Mouse (Mus musculus) lung, embryonic 15.5 days (tissue): ENCODE data around the gene Slc25a54. TPM values are rescaled to one million over a fixed set of nuclear protein-coding genes. Genes with fewer than 3 reads are reported as not detected.

Source experiments
- ATAC-seq: fragments of 200-750 bp; cut with Nextera tagmentation; 2 replicates; pipeline ENCODE4 v1.8.0; 2017; ENCODE audit warnings: moderate number of reproducible peaks, borderline replicate concordance; ENCODE audit not compliant: low FRiP score, low TSS enrichment; ENCODE audit errors: extremely low read depth
- H3K27ac ChIP-seq: fragments of 300-500 bp; sonication (generic); 2 replicates; pipeline ENCODE4 v1.5.1; 2015; ENCODE audit warnings: moderate library complexity, mild to moderate bottlenecking, inconsistent platforms
- H3K27me3 ChIP-seq: fragments of 300-500 bp; sonication (generic); 2 replicates; pipeline ENCODE4 v1.6.1; 2015; ENCODE audit warnings: inconsistent platforms
- H3K36me3 ChIP-seq: fragments of 300-500 bp; sonication (generic); 2 replicates; pipeline ENCODE4 v1.6.1; 2015; ENCODE audit warnings: inconsistent platforms
- H3K4me1 ChIP-seq: fragments of 300-500 bp; sonication (generic); 2 replicates; pipeline ENCODE4 v1.6.1; 2015; ENCODE audit warnings: inconsistent platforms
- H3K4me2 ChIP-seq: fragments of 300-500 bp; sonication (generic); 2 replicates; pipeline ENCODE4 v1.6.1; 2015; ENCODE audit warnings: inconsistent platforms, mild to moderate bottlenecking, moderate library complexity
- H3K4me3 ChIP-seq: fragments of 300-500 bp; sonication (generic); 2 replicates; pipeline ENCODE4 v1.5.1; 2015; ENCODE audit warnings: mild to moderate bottlenecking, inconsistent platforms
- H3K9ac ChIP-seq: fragments of 300-500 bp; sonication (generic); 2 replicates; pipeline ENCODE4 v1.6.1; 2015; ENCODE audit warnings: inconsistent platforms
- H3K9me3 ChIP-seq: fragments of 300-500 bp; sonication (generic); 2 replicates; pipeline ENCODE4 v1.6.1; 2016; ENCODE audit warnings: inconsistent platforms
- WGBS: fragments of 180-500 bp; shearing (Covaris S2); methylation state at CpG from one replicate; pipeline ENCODE4 v1.1.7; 2015; 5-methylcytosine and 5-hydroxymethylcytosine counted together
- polyA plus RNA-seq: library from polyadenylated mRNA; unstranded; fragments of >200 nt; fragmentation: Nextera tagmentation; extraction: Ambion mirVana; gene quantifications from 2 replicates; pipeline ENCODE4 v1.2.1, GENCODE M21; 2015

The Slc25a54 gene
- polyA plus RNA-seq, result not detected in 2 replicates

- Histone ChIP-seq H3K9me3 (no peaks in the 10 kb centered on the region), H3K4me2 (no peak within 1 kb of the TSS), H3K4me1 (no peaks in the 10 kb centered on the region), H3K9ac (no peak within 1 kb of the TSS), H3K27me3 (no peaks in the 10 kb centered on the region), H3K4me3 (no peak within 1 kb of the TSS), H3K27ac (no peak within 1 kb of the TSS), H3K36me3 (no peaks in the 10 kb centered on the region)
- 90% methylated on average over 17 of the region's 17 CpGs for WGBS
- ATAC-seq, result no peak
Observed at GRCm38 (mm10) chr3:109080169-109080568, at the start of gene Slc25a54. TSS of gene Slc25a54 (plus strand) at chr3:109080469.

- WGBS, result 17% methylated on average over 6 of the region's 6 CpGs
- Histone ChIP-seq H3K27ac (0 out of 2 replicates have a peak overlapping the region, but pooled peaks have one; percentile 41), H3K4me3 (no peak overlapping the region), H3K36me3 (no peaks in the 10 kb centered on the region), H3K4me2 (no peak overlapping the region), H3K9me3 (no peaks in the 10 kb centered on the region), H3K27me3 (no peaks in the 10 kb centered on the region), H3K4me1 (peaks cover 28% of the 10 kb centered on the region), H3K9ac (no peak overlapping the region)
- ATAC-seq, result 0 out of 2 replicates have a peak, but pooled peaks have one; percentile 15
Observed at GRCm38 (mm10) chr3:109030817-109031216, 49.5 kb upstream of the Slc25a54 start.

DNA sequence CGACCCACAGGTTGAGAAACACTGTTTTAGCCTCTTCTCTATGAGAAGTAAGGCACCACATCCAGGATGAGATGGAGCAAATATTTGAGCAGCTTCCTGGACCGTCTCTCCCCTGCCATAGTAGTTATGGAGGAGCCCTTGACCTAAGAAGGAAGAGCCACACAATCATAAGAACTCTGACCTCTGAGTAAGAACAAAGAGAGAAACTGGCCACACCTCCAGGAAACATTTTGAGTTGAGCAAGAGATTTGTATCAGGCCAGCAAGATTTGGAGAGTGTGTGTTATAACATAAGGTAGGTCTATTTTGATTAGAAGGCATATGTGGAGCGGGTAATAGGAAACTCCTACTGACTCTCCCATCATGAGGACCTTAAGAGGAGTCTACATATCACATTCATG, 48.6 kb upstream of the Slc25a54 start:
- H3K4me2 ChIP-seq, result no peak overlapping the region
- no peak for ATAC-seq
- no peak overlapping the region for H3K9ac ChIP-seq
- H3K36me3 ChIP-seq, result no peaks in the 10 kb centered on the region
- H3K9me3 ChIP-seq, result no peaks in the 10 kb centered on the region
- H3K27ac ChIP-seq, result 0 out of 2 replicates have a peak overlapping the region, but pooled peaks have one; percentile 41
- 57% methylated on average over 3 of the region's 3 CpGs for WGBS
- no peak overlapping the region for H3K4me3 ChIP-seq
- no peaks in the 10 kb centered on the region for H3K27me3 ChIP-seq
- peaks cover 22% of the 10 kb centered on the region; the same call in 1 of the 2 replicates for H3K4me1 ChIP-seq

DNA sequence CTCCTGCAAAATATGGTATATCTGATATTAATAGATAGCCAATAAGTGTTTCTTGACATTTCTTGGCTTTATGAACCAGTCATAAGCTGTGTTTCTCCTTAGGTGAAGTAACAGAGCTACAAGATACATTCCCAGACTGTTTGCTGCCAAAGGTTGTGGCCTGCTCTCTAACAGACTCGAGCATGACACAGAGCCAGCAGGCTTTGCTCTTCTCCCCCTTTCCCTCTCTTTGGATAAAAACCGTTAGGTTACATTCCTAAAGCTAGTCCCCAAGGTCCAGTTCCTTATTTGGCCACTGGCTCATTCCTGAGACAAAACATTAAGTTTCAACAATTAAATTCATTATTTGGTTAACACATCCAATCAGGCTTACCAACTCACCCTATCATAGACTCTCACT, 48.0 kb upstream of the Slc25a54 start:
- Histone ChIP-seq H3K4me3 (no peak overlapping the region), H3K27ac (no peak overlapping the region)
- 41% methylated on average over 2 of the region's 2 CpGs for WGBS

DNA sequence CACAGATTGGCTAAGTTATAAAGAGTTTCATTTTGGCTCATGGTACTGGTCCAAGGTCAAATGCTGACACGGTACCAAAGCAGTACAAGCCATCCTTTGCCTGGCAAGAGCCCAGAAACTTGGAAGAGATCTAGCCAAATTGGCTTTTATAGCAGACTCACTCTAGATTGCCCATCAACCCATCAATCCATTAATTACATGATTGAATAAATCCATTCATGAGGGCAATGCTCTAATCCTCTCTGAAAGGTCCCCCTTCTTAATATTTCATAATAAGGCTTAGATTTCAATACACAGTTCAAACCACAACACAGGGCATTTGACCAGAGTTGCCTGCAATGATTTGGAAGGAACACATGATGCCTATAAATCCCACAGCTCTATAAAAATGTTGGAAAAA, 45.9 kb upstream of the Slc25a54 start:
- no peak for ATAC-seq
- no peaks in the 10 kb centered on the region for H3K27me3 ChIP-seq
- no peaks in the 10 kb centered on the region for H3K9me3 ChIP-seq
- H3K36me3 ChIP-seq, result no peaks in the 10 kb centered on the region
- WGBS, result 50% methylated on average over 1 of the region's 1 CpGs
- H3K9ac ChIP-seq, result no peak overlapping the region
- H3K4me3 ChIP-seq, result no peak overlapping the region
- H3K27ac ChIP-seq, result no peak overlapping the region
- H3K4me2 ChIP-seq, result no peak overlapping the region
- peaks cover 16% of the 10 kb centered on the region; the same call in 1 of the 2 replicates for H3K4me1 ChIP-seq

More for the DNA sequence above, 48.0 kb upstream of the Slc25a54 start:
- H3K36me3 ChIP-seq, result no peaks in the 10 kb centered on the region
- H3K9me3 ChIP-seq, result no peaks in the 10 kb centered on the region
- H3K4me1 ChIP-seq, result peaks cover 19% of the 10 kb centered on the region; the same call in 1 of the 2 replicates
- no peak overlapping the region for H3K9ac ChIP-seq
- H3K27me3 ChIP-seq, result no peaks in the 10 kb centered on the region
- ATAC-seq, result no peak
- H3K4me2 ChIP-seq, result no peak overlapping the region

DNA sequence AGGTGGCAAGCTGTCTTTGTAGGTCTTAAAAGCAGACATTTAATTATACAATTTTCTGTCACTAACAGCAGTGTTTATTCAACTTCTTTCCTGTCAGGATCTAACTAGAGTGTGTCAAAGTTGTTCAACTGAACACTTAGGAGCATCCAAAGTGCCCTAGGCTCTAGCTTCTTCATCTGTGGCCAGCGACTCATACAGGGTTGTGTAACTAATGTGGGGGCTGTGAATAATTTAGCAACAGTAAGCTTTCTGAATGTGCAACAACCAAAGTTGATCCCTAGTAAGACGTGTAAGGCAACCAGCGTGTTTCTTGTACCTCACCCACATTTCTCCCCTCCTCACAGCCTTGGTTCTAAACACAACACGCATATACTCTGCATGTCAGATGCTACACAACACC, 39.4 kb upstream of the Slc25a54 start:
- H3K4me2 ChIP-seq, result no peak overlapping the region
- no peaks in the 10 kb centered on the region for H3K27me3 ChIP-seq
- no peaks in the 10 kb centered on the region for H3K9me3 ChIP-seq
- 74% methylated on average over 4 of the region's 4 CpGs for WGBS
- no peaks in the 10 kb centered on the region for H3K4me1 ChIP-seq
- no peak overlapping the region for H3K27ac ChIP-seq
- no peak overlapping the region for H3K9ac ChIP-seq
- ATAC-seq, result no peak
- no peaks in the 10 kb centered on the region for H3K36me3 ChIP-seq
- H3K4me3 ChIP-seq, result no peak overlapping the region

DNA sequence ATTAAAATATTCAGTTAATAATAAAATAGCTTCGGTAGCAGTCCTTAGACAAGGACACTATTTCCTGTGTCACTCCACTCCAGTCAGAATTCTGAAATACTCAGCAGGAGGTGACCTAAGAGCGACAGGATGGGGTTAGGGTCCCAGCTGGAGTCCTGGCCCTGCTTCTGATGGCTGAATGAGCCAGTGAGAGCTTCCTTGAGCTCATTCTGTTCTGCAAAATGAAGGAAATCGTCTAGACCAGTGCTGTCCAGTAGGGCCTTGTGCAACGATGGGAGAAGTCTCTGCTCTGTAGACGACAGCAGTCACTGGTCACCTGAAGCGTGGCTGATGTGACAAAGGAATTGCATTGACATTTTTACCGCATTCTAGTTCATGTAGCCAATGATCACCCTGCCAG, 36.9 kb upstream of the Slc25a54 start:
- H3K27ac ChIP-seq, result no peak overlapping the region
- no peak overlapping the region for H3K9ac ChIP-seq
- no peak overlapping the region for H3K4me2 ChIP-seq
- 76% methylated on average over 7 of the region's 7 CpGs for WGBS
- H3K9me3 ChIP-seq, result no peaks in the 10 kb centered on the region
- no peaks in the 10 kb centered on the region for H3K36me3 ChIP-seq
- no peak overlapping the region for H3K4me3 ChIP-seq
- no peak for ATAC-seq
- no peaks in the 10 kb centered on the region for H3K27me3 ChIP-seq
- H3K4me1 ChIP-seq, result peaks cover 8% of the 10 kb centered on the region; the same call in 1 of the 2 replicates

GRCm38 (mm10) chr3:109046428-109046827, 33.8 kb upstream of the Slc25a54 start:
- Histone ChIP-seq H3K9me3 (no peaks in the 10 kb centered on the region), H3K9ac (no peak overlapping the region), H3K27me3 (no peaks in the 10 kb centered on the region), H3K4me2 (no peak overlapping the region), H3K36me3 (no peaks in the 10 kb centered on the region), H3K4me3 (no peak overlapping the region), H3K27ac (no peak overlapping the region), H3K4me1 (peaks cover 14% of the 10 kb centered on the region; the same call in 1 of the 2 replicates)
- ATAC-seq, result no peak
- WGBS, result 80% methylated on average over 3 of the region's 3 CpGs

DNA sequence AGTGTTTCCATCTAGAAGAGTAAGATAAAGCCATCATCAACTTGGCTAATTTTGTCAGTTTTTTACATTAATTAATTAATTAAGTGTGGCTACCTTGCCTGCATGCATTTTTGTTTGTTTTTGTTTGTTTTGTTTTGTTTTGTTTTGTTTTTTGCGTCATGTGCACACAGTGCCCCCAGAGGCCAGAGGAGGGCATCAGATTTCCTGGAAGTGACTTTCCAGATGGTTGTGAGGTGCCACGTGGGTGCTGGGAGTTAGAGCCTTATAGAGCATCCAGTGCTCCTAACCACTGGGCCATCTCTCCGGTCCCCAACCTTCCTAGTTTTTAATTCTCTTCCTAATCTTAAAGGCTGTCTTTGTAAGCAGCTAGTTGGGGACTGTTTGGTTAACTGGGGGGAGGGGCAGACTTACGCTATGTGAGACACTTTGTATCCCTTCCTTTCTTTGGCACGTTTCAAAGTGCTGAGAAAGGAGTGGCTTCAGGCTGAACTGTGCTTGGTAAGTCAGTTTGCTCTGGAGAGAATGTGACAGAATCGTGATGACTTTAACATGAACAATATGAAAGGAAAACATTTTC, 32.5 kb upstream of the Slc25a54 start:
- Histone ChIP-seq H3K4me1 (peaks cover 17% of the 10 kb centered on the region; the same call in 1 of the 2 replicates), H3K9ac (no peak overlapping the region), H3K27ac (no peak overlapping the region)

GRCm38 (mm10) chr3:109051056-109051945, 29.0 kb upstream of the Slc25a54 start:
- Histone ChIP-seq H3K4me2 (no peak overlapping the region), H3K4me3 (no peak overlapping the region), H3K9me3 (no peaks in the 10 kb centered on the region), H3K27me3 (no peaks in the 10 kb centered on the region), H3K36me3 (no peaks in the 10 kb centered on the region), H3K27ac (no peak overlapping the region), H3K9ac (no peak overlapping the region), H3K4me1 (peaks cover 17% of the 10 kb centered on the region; the same call in 1 of the 2 replicates)
- 18% methylated on average over 11 of the region's 11 CpGs for WGBS
- no peak; the same call in 1 of the 2 replicates for ATAC-seq

More for the DNA sequence above, 32.5 kb upstream of the Slc25a54 start:
- Histone ChIP-seq H3K36me3 (no peaks in the 10 kb centered on the region), H3K9me3 (no peaks in the 10 kb centered on the region), H3K4me2 (0 out of 2 replicates have a peak overlapping the region, but pooled peaks have one; percentile 6), H3K27me3 (no peaks in the 10 kb centered on the region), H3K4me3 (no peak overlapping the region)
- 27% methylated on average over 6 of the region's 6 CpGs for WGBS
- peak; percentile 27; the same call in 1 of the 2 replicates for ATAC-seq

GRCm38 (mm10) chr3:109051946-109052331, 28.3 kb upstream of the Slc25a54 start:
- Histone ChIP-seq H3K4me3 (no peak overlapping the region), H3K4me1 (peaks cover 17% of the 10 kb centered on the region; the same call in 1 of the 2 replicates), H3K27me3 (no peaks in the 10 kb centered on the region), H3K9ac (no peak overlapping the region), H3K27ac (no peak overlapping the region), H3K9me3 (no peaks in the 10 kb centered on the region), H3K4me2 (no peak overlapping the region), H3K36me3 (no peaks in the 10 kb centered on the region)
- ATAC-seq, result no peak
- WGBS, result 61% methylated on average over 6 of the region's 6 CpGs

DNA sequence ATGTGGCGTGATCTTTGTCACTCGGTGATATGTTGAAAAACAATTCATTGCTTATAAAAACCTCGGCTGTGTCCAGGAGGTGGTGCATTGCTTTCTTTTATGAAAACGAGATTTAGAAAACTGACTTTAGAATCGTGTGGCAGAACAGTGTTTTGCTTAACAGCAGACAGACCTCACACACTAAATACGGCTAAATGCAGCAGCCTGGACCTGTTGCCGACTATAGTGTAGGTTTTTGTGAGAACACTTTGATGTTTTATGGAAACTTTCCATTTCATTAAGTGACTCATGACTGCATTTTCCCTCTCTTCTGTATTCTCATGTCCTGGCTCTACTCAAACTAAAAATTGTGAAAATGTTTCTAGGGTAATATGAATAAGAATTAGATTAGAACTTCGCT, 20.4 kb upstream of the Slc25a54 start:
- Histone ChIP-seq H3K36me3 (no peaks in the 10 kb centered on the region), H3K27ac (no peak overlapping the region), H3K4me2 (no peak overlapping the region), H3K27me3 (no peaks in the 10 kb centered on the region), H3K9ac (no peak overlapping the region), H3K9me3 (no peaks in the 10 kb centered on the region), H3K4me1 (no peaks in the 10 kb centered on the region), H3K4me3 (no peak overlapping the region)
- WGBS, result 59% methylated on average over 8 of the region's 8 CpGs
- no peak for ATAC-seq
